Mouse (Mus musculus): ENCODE measurements at regions not wholly inside any gene's neighbourhood (a gene's known extent, or its start where the extent isn't known, plus 50 kb on each side); places are given as distances from the start of the nearest gene placed in this dataset.
A peak's percentile ranks its signal among the peaks of the same experiment; 100 is the strongest.

DNA sequence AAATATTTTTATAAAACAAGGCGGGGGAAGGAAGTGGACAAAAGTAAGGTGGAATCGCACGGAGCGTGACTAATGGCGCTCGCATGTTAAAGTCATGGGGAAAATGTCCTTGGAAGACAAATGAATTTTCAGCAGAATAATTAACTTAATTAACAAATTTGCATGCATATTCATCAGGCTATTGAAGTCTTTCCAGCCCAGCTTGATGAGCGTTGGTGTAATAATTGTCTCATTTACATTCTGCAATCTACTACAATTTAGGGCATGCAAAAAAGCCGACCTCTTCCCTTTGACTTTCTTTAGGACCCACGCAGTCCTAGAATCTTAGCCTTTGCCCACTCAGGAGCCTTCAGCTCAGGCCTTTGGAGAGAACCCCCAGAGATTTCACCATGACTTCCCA is 101.5 kb downstream of the Neurod6 start:
- DNase-seq (ENCODE audit: low spot score), result peak; percentile 59
- Histone ChIP-seq H3K9me3 (ENCODE audit: control insufficient read depth, low read length) (no peaks in the 10 kb centered on the region), H3K4me2 (replicated peaks) (peak overlapping the region; percentile 30), H3K36me3 (replicated peaks; ENCODE audit: control insufficient read depth, insufficient read depth) (no peaks in the 10 kb centered on the region), H3K4me3 (replicated peaks; ENCODE audit: low read length) (no peak overlapping the region), H3K27me3 (ENCODE audit: control insufficient read depth, insufficient read depth, low read length) (no peaks in the 10 kb centered on the region), H3K4me1 (replicated peaks; ENCODE audit: control insufficient read depth, insufficient read depth, low read length) (peaks cover 4% of the 10 kb centered on the region; the same call in 1 of the 2 replicates), H3K27ac (peak overlapping the region; percentile 79), H3K9ac (no peak overlapping the region)
- 35% methylated on average over 9 of the region's 9 CpGs for WGBS
- ATAC-seq (ENCODE audit: low FRiP score), result peak; percentile 65; the same call in 1 of the 2 replicates

DNA sequence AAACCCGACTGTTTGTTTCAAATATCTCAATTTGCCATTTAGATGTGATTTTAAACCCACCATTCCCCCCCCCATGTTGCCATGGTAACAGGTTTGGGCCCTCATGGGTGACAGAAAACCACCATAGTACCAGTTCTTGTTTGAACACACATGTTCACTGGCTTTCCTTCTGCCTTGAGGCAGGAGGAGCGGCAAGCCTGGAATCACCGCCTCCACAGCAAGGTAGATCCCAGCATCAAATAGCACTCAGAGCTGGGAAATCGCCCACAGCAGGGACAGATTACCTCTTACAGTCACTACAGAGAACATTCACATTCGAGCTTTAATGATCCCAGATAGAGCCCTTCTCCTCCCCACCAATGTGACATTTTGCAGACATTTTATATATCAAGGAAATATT is 102.0 kb downstream of the Neurod6 start:
- no peaks in the 10 kb centered on the region for H3K9me3 ChIP-seq (ENCODE audit: control insufficient read depth, low read length)
- H3K4me1 ChIP-seq (replicated peaks; ENCODE audit: control insufficient read depth, insufficient read depth, low read length), result peaks cover 4% of the 10 kb centered on the region; the same call in 1 of the 2 replicates
- H3K4me3 ChIP-seq (replicated peaks; ENCODE audit: low read length), result no peak overlapping the region
- DNase-seq (ENCODE audit: low spot score) (peak; percentile 56), ATAC-seq (ENCODE audit: low FRiP score) (peak; percentile 77)
- peak overlapping the region; percentile 30 for H3K4me2 ChIP-seq (replicated peaks)
- H3K36me3 ChIP-seq (replicated peaks; ENCODE audit: control insufficient read depth, insufficient read depth), result no peaks in the 10 kb centered on the region
- H3K9ac ChIP-seq, result no peak overlapping the region
- H3K27me3 ChIP-seq (ENCODE audit: control insufficient read depth, insufficient read depth, low read length), result no peaks in the 10 kb centered on the region
- WGBS, result 36% methylated on average over 5 of the region's 5 CpGs
- H3K27ac ChIP-seq, result peak overlapping the region; percentile 79

DNA sequence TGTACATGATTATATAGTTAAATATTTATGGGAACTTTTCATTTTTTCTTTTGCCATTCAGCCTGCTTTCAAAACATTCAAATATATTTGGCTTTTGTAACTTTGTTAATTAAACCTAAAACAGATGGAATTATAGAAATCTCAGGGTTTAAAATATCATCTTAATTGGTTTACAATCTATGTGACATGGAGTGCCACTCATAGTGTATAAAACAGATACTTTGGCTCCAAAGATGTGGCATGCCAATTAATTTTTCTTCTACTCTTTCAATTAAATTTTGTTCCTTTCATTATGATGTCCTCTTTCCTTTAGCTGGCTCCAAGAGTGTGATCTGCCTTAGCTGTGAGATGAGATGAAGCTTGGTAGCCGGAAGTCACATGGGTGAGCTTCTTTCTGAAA is 103.0 kb downstream of the Neurod6 start:
- Histone ChIP-seq H3K4me1 (replicated peaks; ENCODE audit: control insufficient read depth, insufficient read depth, low read length) (peaks cover 4% of the 10 kb centered on the region; the same call in 1 of the 2 replicates), H3K9ac (no peak overlapping the region), H3K36me3 (replicated peaks; ENCODE audit: control insufficient read depth, insufficient read depth) (no peaks in the 10 kb centered on the region), H3K27ac (peak overlapping the region; percentile 79), H3K4me2 (replicated peaks) (no peak overlapping the region), H3K27me3 (ENCODE audit: control insufficient read depth, insufficient read depth, low read length) (no peaks in the 10 kb centered on the region), H3K4me3 (replicated peaks; ENCODE audit: low read length) (no peak overlapping the region), H3K9me3 (ENCODE audit: control insufficient read depth, low read length) (no peaks in the 10 kb centered on the region)
- DNase-seq (ENCODE audit: low spot score), result no peak
- WGBS, result 97% methylated on average over 1 of the region's 1 CpGs
- no peak for ATAC-seq (ENCODE audit: low FRiP score)

DNA sequence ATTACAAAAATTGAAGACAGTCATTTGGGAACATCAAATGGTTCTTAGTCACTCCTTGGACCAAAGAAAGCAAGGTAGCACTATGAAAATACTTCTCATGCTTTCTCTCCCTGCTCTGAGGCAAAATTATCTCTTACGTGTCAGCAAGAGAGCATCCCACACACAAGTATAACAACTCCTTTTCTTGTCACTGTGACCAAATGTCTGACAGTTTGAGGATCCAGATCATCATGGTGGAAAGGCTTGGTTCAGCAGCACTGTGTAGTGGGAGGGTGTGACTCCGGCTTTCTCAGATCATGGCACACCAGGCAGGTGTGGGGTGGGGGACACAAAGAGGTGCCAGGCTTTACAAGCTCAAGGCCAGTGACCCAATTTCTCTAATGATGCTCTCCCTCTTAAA is 113.5 kb downstream of the Neurod6 start:
- no peaks in the 10 kb centered on the region for H3K36me3 ChIP-seq (replicated peaks; ENCODE audit: control insufficient read depth, insufficient read depth)
- H3K9me3 ChIP-seq (ENCODE audit: control insufficient read depth, low read length), result no peaks in the 10 kb centered on the region
- DNase-seq (ENCODE audit: low spot score) (no peak), ATAC-seq (ENCODE audit: low FRiP score) (no peak)
- H3K4me1 ChIP-seq (replicated peaks; ENCODE audit: control insufficient read depth, insufficient read depth, low read length), result no peaks in the 10 kb centered on the region
- 94% methylated on average over 2 of the region's 2 CpGs for WGBS
- H3K4me3 ChIP-seq (replicated peaks; ENCODE audit: low read length), result no peak overlapping the region
- no peak overlapping the region for H3K9ac ChIP-seq
- H3K27ac ChIP-seq, result no peak overlapping the region
- H3K4me2 ChIP-seq (replicated peaks), result no peak overlapping the region
- no peaks in the 10 kb centered on the region for H3K27me3 ChIP-seq (ENCODE audit: control insufficient read depth, insufficient read depth, low read length)

DNA sequence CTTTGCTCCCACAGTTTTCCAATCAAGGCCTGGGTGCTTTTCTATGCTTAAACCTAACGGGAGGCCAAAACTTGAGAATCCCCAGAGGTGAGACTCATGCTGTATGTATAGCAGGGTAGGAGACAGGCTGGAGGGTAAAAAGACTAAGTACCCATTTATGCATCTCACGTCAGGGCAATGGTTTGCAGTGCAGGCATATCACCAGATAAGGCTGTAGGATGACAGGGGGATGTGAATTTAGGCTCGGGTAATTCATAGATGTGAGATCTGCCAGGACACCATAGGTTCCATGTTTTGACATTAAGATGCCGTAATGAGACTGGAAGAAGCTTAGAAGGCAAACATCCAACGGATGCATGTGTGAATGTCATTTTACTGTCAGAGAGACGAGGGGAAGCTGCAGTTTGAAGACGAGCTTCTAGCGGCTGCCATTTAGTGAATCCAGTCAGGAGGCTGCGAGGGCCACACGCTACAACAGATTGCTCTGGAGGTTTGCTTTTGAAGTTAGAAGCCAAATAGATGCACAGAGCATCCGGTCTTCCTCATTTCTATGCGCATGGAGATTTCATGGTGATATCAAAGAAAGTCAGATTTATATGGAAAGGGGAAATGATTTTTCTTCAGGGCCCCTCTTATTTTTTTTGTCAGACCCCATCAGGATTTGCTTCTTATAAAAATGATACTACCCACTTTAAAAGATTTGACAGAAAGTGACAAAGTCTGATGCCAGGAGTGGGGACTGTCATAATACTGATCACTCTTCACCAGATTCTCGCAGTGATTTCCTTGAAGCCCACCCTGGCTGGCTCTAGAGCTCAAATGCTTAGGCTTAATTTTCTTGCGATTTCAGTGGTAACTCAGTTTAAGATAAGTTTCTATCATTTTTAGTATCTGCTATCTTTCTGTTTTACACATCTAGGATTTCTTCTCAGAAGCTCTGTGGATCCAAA is 113.8 kb downstream of the Adcyap1r1 start:
- H3K9ac ChIP-seq, result no peak overlapping the region
- no peaks in the 10 kb centered on the region for H3K36me3 ChIP-seq (replicated peaks; ENCODE audit: control insufficient read depth, insufficient read depth)
- 68% methylated on average over 14 of the region's 14 CpGs for WGBS
- no peak overlapping the region for H3K4me3 ChIP-seq (replicated peaks; ENCODE audit: low read length)
- H3K4me1 ChIP-seq (replicated peaks; ENCODE audit: control insufficient read depth, insufficient read depth, low read length), result no peaks in the 10 kb centered on the region
- no peaks in the 10 kb centered on the region for H3K27me3 ChIP-seq (ENCODE audit: control insufficient read depth, insufficient read depth, low read length)
- no peak overlapping the region for H3K4me2 ChIP-seq (replicated peaks)
- no peaks in the 10 kb centered on the region for H3K9me3 ChIP-seq (ENCODE audit: control insufficient read depth, low read length)
- ATAC-seq (ENCODE audit: low FRiP score), result no peak
- no peak overlapping the region for H3K27ac ChIP-seq
- no peak for DNase-seq (ENCODE audit: low spot score)

DNA sequence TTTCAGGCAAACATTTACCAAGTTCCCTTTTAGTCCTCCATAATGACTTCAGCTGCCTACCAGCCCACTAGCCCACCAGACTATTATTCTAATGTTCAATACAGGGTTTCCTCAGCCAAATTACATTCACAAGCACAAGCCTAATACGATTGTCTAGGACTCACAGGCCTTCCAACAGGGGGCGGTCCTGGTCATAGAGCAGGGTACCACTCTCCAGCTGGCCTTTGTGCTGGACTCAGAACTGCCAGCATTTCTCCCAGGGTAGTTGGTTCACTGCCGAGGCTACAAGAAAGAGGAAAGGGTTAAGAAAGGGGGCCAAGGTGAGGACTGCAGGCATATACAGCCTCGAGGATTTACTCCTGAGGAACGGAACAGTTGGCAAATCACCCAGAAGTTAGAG is 108.8 kb downstream of the Adcyap1r1 start:
- H3K4me3 ChIP-seq (replicated peaks; ENCODE audit: low read length), result no peak overlapping the region
- no peaks in the 10 kb centered on the region for H3K9me3 ChIP-seq (ENCODE audit: control insufficient read depth, low read length)
- H3K27ac ChIP-seq, result no peak overlapping the region
- WGBS, result 64% methylated on average over 5 of the region's 5 CpGs
- H3K9ac ChIP-seq, result no peak overlapping the region
- H3K4me2 ChIP-seq (replicated peaks), result no peak overlapping the region
- no peaks in the 10 kb centered on the region for H3K4me1 ChIP-seq (replicated peaks; ENCODE audit: control insufficient read depth, insufficient read depth, low read length)
- DNase-seq (ENCODE audit: low spot score) (no peak), ATAC-seq (ENCODE audit: low FRiP score) (no peak)
- H3K27me3 ChIP-seq (ENCODE audit: control insufficient read depth, insufficient read depth, low read length), result no peaks in the 10 kb centered on the region
- H3K36me3 ChIP-seq (replicated peaks; ENCODE audit: control insufficient read depth, insufficient read depth), result no peaks in the 10 kb centered on the region

DNA sequence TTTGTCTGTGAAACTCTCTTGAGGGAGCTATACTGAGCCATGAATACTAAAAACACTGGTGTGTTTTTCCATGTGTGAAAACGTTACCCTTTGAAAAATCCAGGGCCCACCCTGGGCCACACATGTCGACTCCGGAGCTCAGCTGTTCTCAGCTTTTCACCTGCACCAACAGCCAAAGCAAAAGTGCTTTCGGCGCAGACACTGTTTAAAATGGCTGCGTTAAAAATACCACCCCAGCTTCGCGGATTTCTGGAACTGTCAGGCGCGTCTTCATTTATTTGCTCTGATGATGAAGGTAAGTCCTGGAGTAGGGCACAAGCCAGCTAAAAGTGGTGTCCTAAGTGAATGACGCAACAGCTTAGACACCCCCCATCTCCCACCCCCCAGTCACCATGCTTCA is 108.0 kb downstream of the Adcyap1r1 start:
- no peak overlapping the region for H3K9ac ChIP-seq
- H3K4me3 ChIP-seq (replicated peaks; ENCODE audit: low read length), result no peak overlapping the region
- no peaks in the 10 kb centered on the region for H3K36me3 ChIP-seq (replicated peaks; ENCODE audit: control insufficient read depth, insufficient read depth)
- no peak for DNase-seq (ENCODE audit: low spot score)
- H3K9me3 ChIP-seq (ENCODE audit: control insufficient read depth, low read length), result no peaks in the 10 kb centered on the region
- H3K27me3 ChIP-seq (ENCODE audit: control insufficient read depth, insufficient read depth, low read length), result no peaks in the 10 kb centered on the region
- H3K27ac ChIP-seq, result no peak overlapping the region
- WGBS, result 90% methylated on average over 11 of the region's 11 CpGs
- ATAC-seq (ENCODE audit: low FRiP score), result no peak
- no peaks in the 10 kb centered on the region for H3K4me1 ChIP-seq (replicated peaks; ENCODE audit: control insufficient read depth, insufficient read depth, low read length)
- H3K4me2 ChIP-seq (replicated peaks), result no peak overlapping the region
